Mouse (Mus musculus): Measurements from ENCODE around the gene Ssmem1.

DNA sequence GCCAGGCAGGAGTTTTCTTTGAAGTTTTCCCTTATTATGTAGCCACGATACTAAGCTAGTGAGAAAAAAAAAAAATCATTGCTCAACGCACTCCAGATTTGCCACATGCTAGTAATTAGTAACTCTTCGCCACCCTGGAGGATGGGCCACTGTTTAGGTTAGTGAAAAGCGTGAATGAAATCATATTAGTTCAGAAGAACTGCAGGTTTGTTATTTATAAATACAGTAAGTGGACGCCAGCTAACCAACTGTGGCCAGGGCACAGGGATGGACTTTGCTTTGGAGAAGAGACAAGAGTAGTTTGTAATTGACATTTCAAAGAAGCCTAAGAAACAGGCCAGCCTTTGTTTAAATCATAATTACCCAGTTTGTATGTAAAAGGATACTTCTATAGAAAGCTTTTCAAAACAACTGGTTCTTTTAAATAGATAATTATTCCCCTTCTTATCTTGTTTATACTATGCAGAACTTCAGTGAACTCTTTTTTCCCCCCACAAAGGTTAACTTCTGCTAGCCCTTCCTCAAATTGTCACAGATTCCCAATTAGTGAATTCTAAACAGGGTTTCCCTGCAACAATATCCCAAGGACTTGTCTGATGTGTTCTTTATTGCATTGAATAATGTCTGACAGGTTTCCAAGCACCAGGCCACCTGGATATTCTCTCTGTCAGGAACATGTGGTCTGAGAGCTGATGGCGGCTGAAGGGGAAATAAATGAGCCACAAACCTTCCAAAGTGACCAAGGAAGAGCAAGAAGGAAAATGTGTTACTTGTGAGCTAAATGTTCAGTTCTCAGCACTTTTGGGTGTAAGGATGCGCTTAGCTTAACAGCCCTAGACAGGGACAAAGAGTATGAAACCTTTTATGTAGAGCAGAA, 16.0 kb downstream of the Ssmem1 start:
- no peak for TF ChIP-seq CTCF (IDR thresholded peaks at IDR 0.05)
- TF ChIP-seq EP300 (IDR thresholded peaks at IDR 0.05): no peak
